Mouse (Mus musculus) C2C12 (cell line): ENCODE measurements at regions not wholly inside any gene's neighbourhood (a gene's known extent, or its start where the extent isn't known, plus 50 kb on each side); places are given as distances from the start of the nearest gene placed in this dataset.

ENCODE experiments used
- CTCF ChIP-seq: IDR thresholded peaks from one replicate; pipeline ENCODE4 v1.5.1; 2011; ENCODE audit not compliant: control insufficient read depth, insufficient read depth, insufficient read length
- FOSL1 ChIP-seq: IDR thresholded peaks from one replicate; pipeline ENCODE4 v1.8.0; 2011; ENCODE audit warnings: mild to moderate bottlenecking, low read length; ENCODE audit not compliant: poor library complexity, insufficient read depth, severe bottlenecking

- TF ChIP-seq CTCF (no peak), FOSL1 (no peak)
Measured at GRCm38 (mm10) chr10:43742085-43743054, 159.2 kb downstream of the Qrsl1 start.
